Mouse (Mus musculus) olfactory bulb, adult 2 months (tissue): Measurements from ENCODE around the gene D630045J12Rik.

Experiments
- CTCF ChIP-seq: fragments of 200-500 bp; IDR thresholded peaks from 2 replicates; pipeline ENCODE4 v1.5.1; 2012; ENCODE audit warnings: low read depth, mild to moderate bottlenecking, low read length, moderate library complexity; ENCODE audit not compliant: insufficient read depth
- POLR2A ChIP-seq: fragments of 200-500 bp; IDR thresholded peaks from 2 replicates; pipeline ENCODE4 v1.6.1; 2012; ENCODE audit warnings: mild to moderate bottlenecking, low read depth, low read length, moderate library complexity; ENCODE audit not compliant: insufficient read depth

DNA sequence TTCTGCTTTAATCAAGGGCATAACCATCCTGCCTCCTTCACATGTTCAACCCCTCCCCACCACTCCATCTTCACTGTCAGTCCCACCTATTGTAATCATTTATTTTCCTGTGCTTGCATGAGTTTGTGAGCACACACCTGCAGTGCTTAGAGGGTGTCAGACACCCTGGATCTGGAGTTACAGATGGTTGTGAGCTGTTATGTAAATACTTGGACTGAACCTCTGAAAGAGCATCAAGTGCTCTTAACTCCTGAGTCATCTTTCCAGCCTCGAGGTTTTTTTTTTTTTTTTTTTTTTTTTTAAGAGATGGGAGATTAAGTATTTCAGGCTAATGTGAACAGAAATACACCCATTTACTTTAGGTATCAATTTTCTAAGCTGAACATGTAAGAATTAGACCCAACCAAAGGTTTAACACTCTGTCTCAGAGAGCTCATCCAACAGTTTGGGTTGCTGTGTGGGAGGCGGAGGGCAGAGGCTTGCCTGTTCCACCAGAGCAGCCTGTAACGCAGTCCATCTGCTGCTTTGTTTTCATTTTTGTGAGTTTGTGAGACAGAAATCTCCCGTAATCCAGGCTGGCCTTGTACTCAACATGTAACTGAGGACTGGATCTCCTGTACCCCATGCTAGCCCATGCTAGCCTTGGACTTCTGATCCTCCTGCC, 137.6 kb downstream of the D630045J12Rik start:
- TF ChIP-seq POLR2A (no peak), CTCF (no peak)
